Mouse (Mus musculus) embryonic facial prominence, embryonic 15.5 days (tissue): ENCODE results near the gene Frrs1l. TPM values are rescaled to one million over a fixed set of nuclear protein-coding genes. Genes with fewer than 3 reads are reported as not detected.
A peak's percentile ranks its signal among the peaks of the same experiment; 100 is the strongest.

Experiments
- ATAC-seq: fragments of 200-750 bp; cut with Nextera tagmentation; 2 replicates; pipeline ENCODE4 v1.8.0; 2017; ENCODE audit warnings: low read depth, moderate TSS enrichment; ENCODE audit not compliant: insufficient number of reproducible peaks, low FRiP score, low TSS enrichment
- H3K27ac ChIP-seq: fragments of 300-500 bp; sonication (generic); replicated peaks from 2 replicates; pipeline ENCODE4 v1.5.1; 2015; ENCODE audit warnings: mild to moderate bottlenecking, inconsistent platforms
- H3K27me3 ChIP-seq: fragments of 300-500 bp; sonication (generic); 2 replicates; pipeline ENCODE4 v1.6.1; 2015; ENCODE audit warnings: inconsistent platforms
- H3K36me3 ChIP-seq: fragments of 300-500 bp; sonication (generic); 2 replicates; pipeline ENCODE4 v1.6.1; 2015; ENCODE audit warnings: mild to moderate bottlenecking, inconsistent platforms
- H3K4me1 ChIP-seq: fragments of 300-500 bp; sonication (generic); 2 replicates; pipeline ENCODE4 v1.6.1; 2015; ENCODE audit warnings: inconsistent platforms
- H3K4me2 ChIP-seq: fragments of 300-500 bp; sonication (generic); replicated peaks from 2 replicates; pipeline ENCODE4 v1.6.1; 2015; ENCODE audit warnings: mild to moderate bottlenecking, inconsistent platforms
- H3K4me3 ChIP-seq: fragments of 300-500 bp; sonication (generic); replicated peaks from 2 replicates; pipeline ENCODE4 v1.5.1; 2015; ENCODE audit warnings: mild to moderate bottlenecking, inconsistent platforms
- H3K9ac ChIP-seq: fragments of 300-500 bp; sonication (generic); 2 replicates; pipeline ENCODE4 v1.6.1; 2015; ENCODE audit warnings: inconsistent platforms
- H3K9me3 ChIP-seq: fragments of 300-500 bp; sonication (generic); replicated peaks from 2 replicates; pipeline ENCODE4 v1.6.1; 2016; ENCODE audit warnings: inconsistent platforms
- WGBS: fragments of 180-500 bp; shearing (Covaris S2); methylation state at CpG from one replicate; pipeline ENCODE4 v1.1.7; 2015; 5-methylcytosine and 5-hydroxymethylcytosine counted together
- polyA plus RNA-seq: library from polyadenylated mRNA; unstranded; fragments of >200 nt; fragmentation: Nextera tagmentation; extraction: Ambion mirVana; gene quantifications from 2 replicates; pipeline ENCODE4 v1.2.1, GENCODE M21; 2015

The Frrs1l gene
- polyA plus RNA-seq: 2.6 and 2.9 TPM in 2 replicates

- Histone ChIP-seq H3K9me3 (no peaks in the 10 kb centered on the region), H3K9ac (peak within 1 kb of the TSS; percentile 40), H3K4me3 (peak within 1 kb of the TSS; percentile 62), H3K36me3 (no peaks in the 10 kb centered on the region), H3K27ac (no peak within 1 kb of the TSS), H3K4me2 (peak within 1 kb of the TSS; percentile 95), H3K27me3 (peaks cover 29% of the 10 kb centered on the region), H3K4me1 (peaks cover 8% of the 10 kb centered on the region; the same call in 1 of the 2 replicates)
- WGBS: under 1% methylated on average over 44 of the region's 44 CpGs
- peak; percentile 51; the same call in 1 of the 2 replicates for ATAC-seq
Observed at GRCm38 (mm10) chr4:56990215-56990584, at the start of gene Frrs1l. Gene Frrs1l (minus strand): TSS chr4:56990391.

- WGBS: 13% methylated on average over 21 of the region's 23 CpGs
- Histone ChIP-seq H3K9me3 (no peaks in the 10 kb centered on the region), H3K4me1 (peaks cover 7% of the 10 kb centered on the region; the same call in 1 of the 2 replicates), H3K36me3 (no peaks in the 10 kb centered on the region), H3K27me3 (no peaks in the 10 kb centered on the region; the same call in 1 of the 2 replicates), H3K4me3 (peak overlapping the region; percentile 22), H3K27ac (no peak overlapping the region), H3K9ac (no peak overlapping the region), H3K4me2 (peak overlapping the region; percentile 48)
- no peak for ATAC-seq
Observed at GRCm38 (mm10) chr4:57039127-57040031, 49.2 kb upstream of the Frrs1l start.

- no peak overlapping the region for H3K27ac ChIP-seq
- no peaks in the 10 kb centered on the region for H3K36me3 ChIP-seq
- H3K4me3 ChIP-seq: no peak overlapping the region
- no peaks in the 10 kb centered on the region for H3K9me3 ChIP-seq
- peaks cover 7% of the 10 kb centered on the region; the same call in 1 of the 2 replicates for H3K4me1 ChIP-seq
- 77% methylated on average over 7 of the region's 7 CpGs for WGBS
- H3K9ac ChIP-seq: no peak overlapping the region
- H3K27me3 ChIP-seq: no peaks in the 10 kb centered on the region; the same call in 1 of the 2 replicates
- ATAC-seq: no peak
- no peak overlapping the region for H3K4me2 ChIP-seq
Observed at GRCm38 (mm10) chr4:57037554-57037953, 47.4 kb upstream of the Frrs1l start.

- no peak overlapping the region for H3K27ac ChIP-seq
- H3K4me3 ChIP-seq: no peak overlapping the region
- H3K27me3 ChIP-seq: no peaks in the 10 kb centered on the region; the same call in 1 of the 2 replicates
- no peak for ATAC-seq
- H3K4me1 ChIP-seq: peaks cover under 1% of the 10 kb centered on the region; the same call in 1 of the 2 replicates
- no peak overlapping the region for H3K4me2 ChIP-seq
- H3K9me3 ChIP-seq: no peaks in the 10 kb centered on the region
- WGBS: 75% methylated on average over 5 of the region's 5 CpGs
- H3K9ac ChIP-seq: no peak overlapping the region
- H3K36me3 ChIP-seq: no peaks in the 10 kb centered on the region
Observed at GRCm38 (mm10) chr4:57034169-57034568, 44.0 kb upstream of the Frrs1l start.

GRCm38 (mm10) chr4:57031440-57031839 lies 41.2 kb upstream of the Frrs1l start:
- Histone ChIP-seq H3K27me3 (no peaks in the 10 kb centered on the region), H3K36me3 (no peaks in the 10 kb centered on the region), H3K27ac (no peak overlapping the region), H3K9ac (no peak overlapping the region), H3K4me1 (no peaks in the 10 kb centered on the region), H3K4me2 (no peak overlapping the region), H3K9me3 (no peaks in the 10 kb centered on the region), H3K4me3 (no peak overlapping the region)
- 56% methylated on average over 4 of the region's 4 CpGs for WGBS
- no peak for ATAC-seq

- Histone ChIP-seq H3K27ac (no peak overlapping the region), H3K4me3 (no peak overlapping the region), H3K4me1 (no peaks in the 10 kb centered on the region), H3K36me3 (no peaks in the 10 kb centered on the region), H3K4me2 (no peak overlapping the region), H3K9ac (no peak overlapping the region), H3K27me3 (no peaks in the 10 kb centered on the region), H3K9me3 (no peaks in the 10 kb centered on the region)
- WGBS: 65% methylated on average over 10 of the region's 10 CpGs
- no peak for ATAC-seq
Observed at GRCm38 (mm10) chr4:57027954-57028353, 37.8 kb upstream of the Frrs1l start.

GRCm38 (mm10) chr4:57023527-57023926 lies 33.3 kb upstream of the Frrs1l start:
- H3K4me3 ChIP-seq: no peak overlapping the region
- no peaks in the 10 kb centered on the region for H3K9me3 ChIP-seq
- H3K9ac ChIP-seq: no peak overlapping the region
- ATAC-seq: no peak
- H3K4me1 ChIP-seq: no peaks in the 10 kb centered on the region
- WGBS: 42% methylated on average over 3 of the region's 3 CpGs
- no peak overlapping the region for H3K27ac ChIP-seq
- H3K36me3 ChIP-seq: no peaks in the 10 kb centered on the region
- no peaks in the 10 kb centered on the region for H3K27me3 ChIP-seq
- H3K4me2 ChIP-seq: no peak overlapping the region

- Histone ChIP-seq H3K36me3 (no peaks in the 10 kb centered on the region), H3K27me3 (no peaks in the 10 kb centered on the region), H3K9me3 (no peaks in the 10 kb centered on the region), H3K4me3 (no peak overlapping the region), H3K9ac (no peak overlapping the region), H3K4me2 (no peak overlapping the region), H3K27ac (no peak overlapping the region), H3K4me1 (no peaks in the 10 kb centered on the region)
- ATAC-seq: no peak
- 80% methylated on average over 3 of the region's 3 CpGs for WGBS
Observed at GRCm38 (mm10) chr4:57021288-57021687, 31.1 kb upstream of the Frrs1l start.

GRCm38 (mm10) chr4:57017229-57017628 lies 27.0 kb upstream of the Frrs1l start:
- Histone ChIP-seq H3K4me3 (no peak overlapping the region), H3K27me3 (no peaks in the 10 kb centered on the region; the same call in 1 of the 2 replicates), H3K9ac (no peak overlapping the region), H3K4me1 (no peaks in the 10 kb centered on the region), H3K36me3 (no peaks in the 10 kb centered on the region), H3K9me3 (no peaks in the 10 kb centered on the region), H3K4me2 (no peak overlapping the region), H3K27ac (no peak overlapping the region)
- WGBS: 30% methylated on average over 5 of the region's 5 CpGs
- no peak for ATAC-seq

- ATAC-seq: no peak
- H3K27ac ChIP-seq: no peak overlapping the region
Observed at GRCm38 (mm10) chr4:57016366-57017171, 26.4 kb upstream of the Frrs1l start.

GRCm38 (mm10) chr4:57015032-57015431 lies 24.8 kb upstream of the Frrs1l start:
- H3K27ac ChIP-seq: no peak overlapping the region
- H3K27me3 ChIP-seq: no peaks in the 10 kb centered on the region; the same call in 1 of the 2 replicates
- no peaks in the 10 kb centered on the region for H3K9me3 ChIP-seq
- H3K4me1 ChIP-seq: peaks cover 4% of the 10 kb centered on the region; the same call in 1 of the 2 replicates
- 75% methylated on average over 5 of the region's 5 CpGs for WGBS
- ATAC-seq: no peak
- no peak overlapping the region for H3K4me3 ChIP-seq
- no peaks in the 10 kb centered on the region for H3K36me3 ChIP-seq
- H3K4me2 ChIP-seq: no peak overlapping the region
- no peak overlapping the region for H3K9ac ChIP-seq

More at GRCm38 (mm10) chr4:57016366-57017171, 26.4 kb upstream of the Frrs1l start:
- no peaks in the 10 kb centered on the region for H3K9me3 ChIP-seq
- H3K9ac ChIP-seq: no peak overlapping the region
- WGBS: 53% methylated on average over 18 of the region's 18 CpGs
- H3K27me3 ChIP-seq: no peaks in the 10 kb centered on the region; the same call in 1 of the 2 replicates
- no peak overlapping the region for H3K4me2 ChIP-seq
- H3K36me3 ChIP-seq: no peaks in the 10 kb centered on the region
- H3K4me1 ChIP-seq: no peaks in the 10 kb centered on the region
- H3K4me3 ChIP-seq: no peak overlapping the region
